ENCODE assay signal across 8 mouse cellular contexts in the genomic region with DNA sequence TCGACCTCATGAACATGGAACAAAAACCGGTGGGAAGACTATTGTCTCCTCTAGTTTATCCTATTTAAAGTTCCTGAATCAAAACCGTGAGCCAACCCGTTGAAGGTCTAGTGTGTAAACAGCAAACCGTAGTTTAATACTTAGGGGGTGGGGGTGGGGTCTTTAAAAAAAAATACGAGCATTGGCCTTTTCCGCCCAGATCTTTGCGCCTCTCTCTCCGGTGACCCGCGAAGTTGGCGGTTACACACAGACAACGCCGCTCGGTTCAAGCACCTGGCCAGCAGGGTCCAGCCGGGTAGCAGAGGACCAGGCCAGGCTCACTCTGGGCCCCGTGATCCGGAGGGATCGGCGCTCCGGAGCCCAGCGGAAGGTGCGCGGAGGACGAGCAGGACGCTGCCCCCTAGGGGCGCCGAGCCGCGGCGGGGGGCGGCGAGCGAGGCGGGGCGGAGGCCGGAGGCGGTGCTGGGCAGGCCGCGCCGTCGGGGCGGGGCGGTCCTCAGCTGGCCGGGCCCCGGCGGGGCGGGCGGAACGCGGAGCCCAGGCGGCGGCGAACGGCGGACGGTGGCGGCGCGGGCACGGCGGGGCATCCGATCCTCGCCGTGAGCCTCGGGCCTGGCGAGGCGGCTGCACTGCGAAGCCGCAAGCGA. TPM values are rescaled to one million over a fixed set of nuclear protein-coding genes. Genes with fewer than 3 reads are reported as not detected.
A peak's percentile ranks its signal among the peaks of the same experiment; 100 is the strongest.
DNase-seq lines count a peak whose midpoint lies in the region; ATAC-seq and TF ChIP-seq lines count a peak whose summit lies in the region.

A gene (plus strand): TSS at position 540 of the 647 bp plus-strand sequence.

- H3K9me3 ChIP-seq in embryonic facial prominence, embryonic 14.5 days (ENCODE audit: control insufficient read depth, low read length), result no peaks in the 10 kb centered on the region; the same call in 1 of the 2 replicates
- no peaks in the 10 kb centered on the region for H3K9me3 ChIP-seq in midbrain, postnatal 0 days (ENCODE audit: low read length)

- peak within 1 kb of the TSS; percentile 83 for H3K9ac ChIP-seq in embryonic facial prominence, embryonic 14.5 days (ENCODE audit: low read depth, low read length)
- peak within 1 kb of the TSS; percentile 84 for H3K9ac ChIP-seq in midbrain, postnatal 0 days (replicated peaks; ENCODE audit: low read length, poor library complexity, severe bottlenecking)

- H3K27ac ChIP-seq in embryonic facial prominence, embryonic 14.5 days (replicated peaks; ENCODE audit: low read depth, low read length), result peak within 1 kb of the TSS; percentile 82
- peak within 1 kb of the TSS; percentile 74 for H3K27ac ChIP-seq in midbrain, postnatal 0 days (ENCODE audit: low read depth, low read length)

- peaks cover 13% of the 10 kb centered on the region for H3K4me1 ChIP-seq in embryonic facial prominence, embryonic 14.5 days (ENCODE audit: control insufficient read depth, insufficient read depth, low read length)
- no peaks in the 10 kb centered on the region for H3K4me1 ChIP-seq in midbrain, postnatal 0 days (ENCODE audit: insufficient read depth, low read length)

- WGBS in embryonic facial prominence, embryonic 14.5 days, result 0% methylated on average over 24 of the region's 71 CpGs
- WGBS in midbrain, postnatal 0 days, result 1% methylated on average over 49 of the region's 71 CpGs

- ATAC-seq in embryonic facial prominence, embryonic 14.5 days (ENCODE audit: low read depth), result peak; percentile 92
- peak; percentile 85 for ATAC-seq in midbrain, postnatal 0 days (ENCODE audit: low FRiP score)

- peak within 1 kb of the TSS; percentile 67 for H3K4me2 ChIP-seq in embryonic facial prominence, embryonic 14.5 days (ENCODE audit: low read depth, low read length)
- H3K4me2 ChIP-seq in midbrain, postnatal 0 days (ENCODE audit: low read depth, low read length, poor library complexity, severe bottlenecking), result peak within 1 kb of the TSS; percentile 66

- no peaks in the 10 kb centered on the region for H3K27me3 ChIP-seq in embryonic facial prominence, embryonic 14.5 days (replicated peaks; ENCODE audit: control insufficient read depth, insufficient read depth, low read length)
- no peaks in the 10 kb centered on the region for H3K27me3 ChIP-seq in midbrain, postnatal 0 days (ENCODE audit: insufficient read depth, low read length)

- no peaks in the 10 kb centered on the region for H3K36me3 ChIP-seq in embryonic facial prominence, embryonic 14.5 days (ENCODE audit: control insufficient read depth, insufficient read depth, low read length)
- H3K36me3 ChIP-seq in midbrain, postnatal 0 days (ENCODE audit: insufficient read depth, low read length), result no peaks in the 10 kb centered on the region

- peak; percentile 89 for DNase-seq in A20 (ENCODE audit: low read depth, low spot score)
- peak; percentile 93 to 96 for DNase-seq in adrenal gland, postnatal 36 days
- DNase-seq in embryonic facial prominence, embryonic 14.5 days (ENCODE audit: low spot score), result peak; percentile 88
- peak; percentile 85 to 88 for DNase-seq in heart, adult 9 months (ENCODE audit: low spot score in 2 of 2)
- peak; percentile 92 for DNase-seq in kidney, adult 9 months
- DNase-seq in liver, result peak; percentile 86
- DNase-seq in midbrain, postnatal 0 days (ENCODE audit: low spot score), result peak; percentile 79
- peak; percentile 81 to 85 for DNase-seq in spleen, postnatal 36 days (ENCODE audit: low spot score in 2 of 2)

- TF ChIP-seq CTCF in midbrain, postnatal 0 days (IDR thresholded peaks at IDR 0.05), result peak; percentile 61

- peak within 1 kb of the TSS; percentile 84 for H3K4me3 ChIP-seq in embryonic facial prominence, embryonic 14.5 days (ENCODE audit: low read depth, low read length)
- peak within 1 kb of the TSS; percentile 88 for H3K4me3 ChIP-seq in midbrain, postnatal 0 days (ENCODE audit: low read depth, low read length)

RNA-seq across cellular contexts. Expression of the gene that starts here (rescaled TPM):
- 10 to 100 TPM; 22.2 to 30.7 TPM for total RNA-seq in adrenal gland, postnatal 36 days (2021)
- polyA plus RNA-seq in embryonic facial prominence, embryonic 14.5 days (2014; fragmentation: Nextera tagmentation; extraction: Ambion mirVana), result 16.9 and 18.7 TPM in 2 replicates
- total RNA-seq in midbrain, postnatal 0 days (2014; rRNA removed), result 250 and 309 TPM in 2 replicates
- 212 and 248 TPM in 2 replicates for polyA plus RNA-seq in midbrain, postnatal 0 days (2015; fragmentation: Nextera tagmentation; extraction: Ambion mirVana)

Comparison
In these comparisons a context has a peak if more than half of its experiments do, and no peak if none do; other contexts are left out.
1. Peak in every context shown above with its lines: DNase-seq, ATAC-seq, H3K4me3 ChIP-seq and H3K27ac ChIP-seq.
2. RNA of the gene that starts here (polyA plus RNA-seq): 212 to 248 TPM in midbrain, postnatal 0 days; 16.9 to 18.7 TPM in embryonic facial prominence, embryonic 14.5 days; every median in the first group is over 10 times any median in the second.